Mouse (Mus musculus): ENCODE data around the gene Ddr1.

Gene Ddr1

GRCm38 (mm10) chr17:35721676-35722075 is 17.3 kb upstream of the Ddr1 start:
- in situ Hi-C loops (cut with MboI, MseI): no loop called here

GRCm38 (mm10) chr17:35720340-35720727 is 15.9 kb upstream of the Ddr1 start:
- in situ Hi-C loops (cut with MboI, MseI): no loop called here

- in situ Hi-C loops (cut with MboI, MseI): no loop called here
These were observed 15.4 kb upstream of the Ddr1 start for GRCm38 (mm10) chr17:35719616-35720339.

- in situ Hi-C loops (cut with MboI, MseI): no loop called here
These were observed 12.7 kb upstream of the Ddr1 start for GRCm38 (mm10) chr17:35717080-35717479.

GRCm38 (mm10) chr17:35716114-35716513 is 11.7 kb upstream of the Ddr1 start:
- in situ Hi-C loops (cut with MboI, MseI): no loop called here

GRCm38 (mm10) chr17:35710705-35711347 is 6.4 kb upstream of the Ddr1 start:
- in situ Hi-C loops (cut with MboI, MseI): no loop called here

- in situ Hi-C loops (cut with MboI, MseI): no loop called here
These were observed 4.2 kb upstream of the Ddr1 start for GRCm38 (mm10) chr17:35708611-35709010.

GRCm38 (mm10) chr17:35707929-35708328 is 3.5 kb upstream of the Ddr1 start:
- in situ Hi-C loops (cut with MboI, MseI): no loop called here

- in situ Hi-C loops (cut with MboI, MseI): no loop called here
These were observed 1.4 kb upstream of the Ddr1 start for GRCm38 (mm10) chr17:35705836-35706235.

GRCm38 (mm10) chr17:35703751-35704271 is 610 bp downstream of the Ddr1 start:
- in situ Hi-C loops (cut with MboI, MseI): no loop called here

- in situ Hi-C loops (cut with MboI, MseI): no loop called here
These were observed 1.4 kb downstream of the Ddr1 start for GRCm38 (mm10) chr17:35703065-35703464.

GRCm38 (mm10) chr17:35702605-35703004 is 1.8 kb downstream of the Ddr1 start:
- in situ Hi-C loops (cut with MboI, MseI): no loop called here

- in situ Hi-C loops (cut with MboI, MseI): no loop called here
These were observed 2.4 kb downstream of the Ddr1 start for GRCm38 (mm10) chr17:35701978-35702461.

- in situ Hi-C loops (cut with MboI, MseI): no loop called here
These were observed 3.0 kb downstream of the Ddr1 start for GRCm38 (mm10) chr17:35701203-35701977.

GRCm38 (mm10) chr17:35700371-35700961 is 4.0 kb downstream of the Ddr1 start:
- in situ Hi-C loops (cut with MboI, MseI): no loop called here

GRCm38 (mm10) chr17:35699919-35700318 is 4.5 kb downstream of the Ddr1 start:
- in situ Hi-C loops (cut with MboI, MseI): no loop called here

- in situ Hi-C loops (cut with MboI, MseI): no loop called here
These were observed 5.9 kb downstream of the Ddr1 start for GRCm38 (mm10) chr17:35698501-35698883.

GRCm38 (mm10) chr17:35697759-35698500 is 6.5 kb downstream of the Ddr1 start:
- in situ Hi-C loops (cut with MboI, MseI): no loop called here

- in situ Hi-C loops (cut with MboI, MseI): no loop called here
These were observed 7.0 kb downstream of the Ddr1 start for GRCm38 (mm10) chr17:35697429-35697758.

GRCm38 (mm10) chr17:35696691-35697090 is 7.7 kb downstream of the Ddr1 start:
- in situ Hi-C loops (cut with MboI, MseI): no loop called here

GRCm38 (mm10) chr17:35695289-35695688 is 9.1 kb downstream of the Ddr1 start:
- in situ Hi-C loops (cut with MboI, MseI): no loop called here
